Mouse (Mus musculus): Measurements from ENCODE around the gene P2ry2.

- no peak for TF ChIP-seq CTCF (IDR thresholded peaks at IDR 0.05; ENCODE audit: extremely low read depth, insufficient read length, insufficient replicate concordance, low read depth, low read length)
- TF ChIP-seq POLR2A (IDR thresholded peaks at IDR 0.05; ENCODE audit: low read depth, low read length), result no peak
These were observed 16.8 kb upstream of the P2ry2 start for GRCm38 (mm10) chr7:101029446-101029845.
